Mouse (Mus musculus) G1E (cell line): Measurements from ENCODE around the gene Nup107. TPM values are rescaled to one million over a fixed set of nuclear protein-coding genes. Genes with fewer than 3 reads are reported as not detected.
"Not testable (repeated sequence)": the region's sequence is repeated elsewhere in the genome, so short reads cannot be mapped to it uniquely, and the experiment has no call there.

ENCODE experiments used
- ATAC-seq: 2 replicates; pipeline ENCODE4 v1.8.0; 2016; ENCODE audit warnings: mild to moderate bottlenecking; ENCODE audit not compliant: insufficient number of reproducible peaks, poor library complexity, low FRiP score, severe bottlenecking; ENCODE audit errors: extremely low read depth
- DNase-seq: peaks from one replicate; pipeline ENCODE4 v3.0.0; 2012; ENCODE audit warnings: low spot score
- H3K27me3 ChIP-seq: 2 replicates; pipeline ENCODE4 v1.6.1; 2012; ENCODE audit warnings: mild to moderate bottlenecking, low read length, inconsistent platforms; ENCODE audit not compliant: insufficient read depth
- H3K36me3 ChIP-seq: replicated peaks from 2 replicates; pipeline ENCODE3; 2012; ENCODE audit warnings: mild to moderate bottlenecking, inconsistent platforms
- H3K4me1 ChIP-seq: 2 replicates; pipeline ENCODE4 v1.6.1; 2012; ENCODE audit warnings: low read depth, low read length, inconsistent platforms, mixed read lengths; ENCODE audit not compliant: insufficient read depth
- H3K4me3 ChIP-seq: 2 replicates; pipeline ENCODE4 v1.5.1; 2012; ENCODE audit warnings: low read depth, mild to moderate bottlenecking, inconsistent platforms, low read length, moderate library complexity, mixed read lengths
- H3K9me3 ChIP-seq: replicated peaks from 2 replicates; pipeline ENCODE4 v1.6.1; 2012; ENCODE audit warnings: inconsistent platforms
- CTCF ChIP-seq: IDR thresholded peaks from 2 replicates; pipeline ENCODE4 v1.5.1; 2012; ENCODE audit warnings: low read depth, low read length, inconsistent platforms, mixed read lengths
- GATA1 ChIP-seq: IDR thresholded peaks from 2 replicates; pipeline ENCODE4 v1.6.1; 2012; ENCODE audit warnings: borderline replicate concordance, low read length, inconsistent platforms, mixed read lengths
- GATA2 ChIP-seq: IDR thresholded peaks from 2 replicates; pipeline ENCODE4 v1.6.1; 2012; ENCODE audit warnings: low read depth, low read length, inconsistent platforms, borderline replicate concordance
- POLR2AphosphoS5 ChIP-seq: IDR thresholded peaks from 2 replicates; pipeline ENCODE4 v1.6.1; 2012; ENCODE audit warnings: low read depth, low read length, inconsistent platforms; ENCODE audit not compliant: insufficient replicate concordance
- TAL1 ChIP-seq: conservative IDR thresholded peaks from 2 replicates; pipeline ENCODE4 v1.6.1; 2012; ENCODE audit warnings: low read depth, low read length, inconsistent platforms, mixed read lengths
- polyA plus RNA-seq: library from polyadenylated mRNA; stranded (reverse); fragments of >175 nt; gene quantifications from 2 replicates; pipeline ENCODE4 v1.2.3, GENCODE M21; 2012
- total RNA-seq, 2 experiments: library from RNA; stranded (forward) in 1 of 2; stranded (reverse) in 1 of 2; fragments of 200-1000 nt in 1 of 2; fragments of >200 nt in 1 of 2; fragmentation: Nextera tagmentation in 1 of 2; gene quantifications; 2 replicates each; pipeline ENCODE4 v1.2.3; 2014 to 2017

Nup107 gene
- total and polyA plus RNA-seq, 3 experiments, result 59.9 to 144 (median 130) TPM

DNA sequence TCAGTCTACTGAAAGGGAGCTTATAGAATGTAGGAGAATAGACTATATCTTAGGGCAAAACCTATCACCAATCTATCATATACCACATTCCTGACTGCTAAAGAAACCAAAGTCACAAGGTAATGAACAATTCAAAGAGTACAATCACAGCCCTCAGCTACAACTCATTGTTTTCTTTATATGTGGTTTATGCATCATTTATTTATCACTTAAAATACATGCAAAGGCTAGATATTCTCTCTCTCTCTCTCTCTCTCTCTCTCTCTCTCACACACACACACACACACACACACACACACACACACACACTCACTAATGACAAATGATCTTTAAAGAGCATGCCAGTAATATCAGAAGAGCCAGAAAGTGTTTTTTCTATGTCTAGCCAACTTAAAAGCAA lies 86.7 kb downstream of the Nup107 start:
- ATAC-seq, result no peak
- H3K27me3 ChIP-seq, result no peaks in the 10 kb centered on the region
- TF ChIP-seq POLR2AphosphoS5, result no peak
- no peak for TF ChIP-seq GATA1
- TF ChIP-seq GATA2, result no peak
- no peak for TF ChIP-seq CTCF
- TF ChIP-seq TAL1, result no peak
- H3K4me1 ChIP-seq, result peaks cover 23% of the 10 kb centered on the region
- peaks cover 69% of the 10 kb centered on the region for H3K36me3 ChIP-seq
- H3K4me3 ChIP-seq, result no peak overlapping the region
- no peaks in the 10 kb centered on the region for H3K9me3 ChIP-seq
- DNase-seq, result no peak

DNA sequence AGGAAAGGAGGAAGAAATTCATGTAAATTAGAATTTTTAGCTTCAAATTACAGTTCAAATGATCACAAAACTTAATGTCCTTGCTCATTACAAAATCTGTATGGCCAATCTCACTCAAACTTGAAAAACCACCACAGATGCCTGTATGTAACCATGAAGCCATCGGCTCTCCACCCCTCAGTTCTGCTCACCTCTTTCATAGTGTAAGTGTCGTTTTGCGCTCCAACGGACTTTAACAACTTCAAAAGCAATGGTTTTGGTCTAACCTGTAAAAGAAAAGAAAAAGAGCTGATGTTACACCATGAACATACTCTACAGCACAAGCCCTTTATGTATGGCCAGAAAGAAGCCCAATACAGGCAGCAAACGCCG lies 87.6 kb downstream of the Nup107 start:
- TF ChIP-seq POLR2AphosphoS5, result no peak
- TF ChIP-seq GATA2, result no peak
- TF ChIP-seq TAL1, result no peak
- TF ChIP-seq CTCF, result no peak
- Histone ChIP-seq H3K27me3 (no peaks in the 10 kb centered on the region), H3K4me1 (peaks cover 23% of the 10 kb centered on the region), H3K36me3 (peaks cover 78% of the 10 kb centered on the region), H3K4me3 (no peak overlapping the region), H3K9me3 (no peaks in the 10 kb centered on the region)
- no peak for DNase-seq
- ATAC-seq, result no peak

DNA sequence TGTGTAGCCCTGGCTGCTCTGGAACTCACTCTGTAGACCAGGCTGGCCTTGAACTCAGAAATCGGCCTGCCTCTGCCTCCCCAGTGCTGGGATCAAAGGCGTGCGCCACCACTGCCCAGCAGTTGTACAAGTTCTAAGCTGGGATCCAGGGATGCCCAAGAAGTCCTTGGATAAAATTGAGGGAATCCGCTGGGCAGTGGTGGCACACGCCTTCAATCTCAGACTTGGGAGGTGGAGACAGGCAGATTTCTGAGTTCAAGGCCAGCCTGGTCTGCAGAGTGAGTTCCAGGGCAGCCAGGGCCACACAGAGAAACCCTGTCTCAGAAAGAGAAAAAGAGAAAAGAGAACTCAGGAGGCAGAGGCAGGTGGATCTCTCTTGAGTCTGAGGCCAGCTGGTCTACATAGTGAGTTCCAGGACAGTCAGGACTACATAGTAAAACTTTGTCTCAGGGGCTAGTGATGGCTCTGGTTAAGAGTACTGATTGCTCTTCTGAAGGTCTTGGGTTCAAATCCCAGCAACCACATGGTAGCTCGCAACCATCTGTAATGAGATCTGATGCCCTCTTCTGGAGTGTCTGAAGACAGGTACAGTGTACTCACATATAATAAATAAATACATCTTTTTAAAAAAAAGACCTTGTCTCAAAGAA lies 88.1 kb downstream of the Nup107 start:
- not testable (repeated sequence) for H3K9me3 ChIP-seq, H3K4me3 ChIP-seq, H3K27me3 ChIP-seq, DNase-seq, ATAC-seq
- peaks cover 83% of the 10 kb centered on the region for H3K36me3 ChIP-seq
- H3K4me1 ChIP-seq, result peaks cover 23% of the 10 kb centered on the region

DNA sequence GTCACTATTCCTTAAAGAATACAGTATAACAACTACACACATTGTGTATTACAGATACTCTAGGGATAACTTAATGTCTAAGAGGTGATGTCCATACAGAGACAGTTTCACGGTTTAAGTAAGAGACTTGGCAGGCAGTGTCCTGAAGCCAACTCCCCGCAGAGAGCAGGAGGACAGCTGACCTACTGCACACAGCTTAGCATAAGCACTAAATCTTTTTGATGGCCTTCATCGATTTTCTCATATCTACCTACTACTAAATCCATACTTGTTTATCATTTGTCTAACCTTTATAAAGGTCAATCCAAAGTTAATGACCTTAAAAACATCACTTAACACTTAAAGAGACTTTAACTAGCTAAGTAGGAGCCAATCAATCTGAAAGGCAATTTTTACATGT lies 89.0 kb downstream of the Nup107 start:
- Histone ChIP-seq H3K36me3 (peaks cover 87% of the 10 kb centered on the region), H3K4me1 (peaks cover 19% of the 10 kb centered on the region), H3K4me3 (no peak overlapping the region), H3K27me3 (no peaks in the 10 kb centered on the region), H3K9me3 (no peaks in the 10 kb centered on the region)
- TF ChIP-seq GATA2, result no peak
- TF ChIP-seq GATA1, result no peak
- no peak for TF ChIP-seq CTCF
- no peak for TF ChIP-seq POLR2AphosphoS5
- no peak for TF ChIP-seq TAL1
- DNase-seq (no peak), ATAC-seq (no peak)

DNA sequence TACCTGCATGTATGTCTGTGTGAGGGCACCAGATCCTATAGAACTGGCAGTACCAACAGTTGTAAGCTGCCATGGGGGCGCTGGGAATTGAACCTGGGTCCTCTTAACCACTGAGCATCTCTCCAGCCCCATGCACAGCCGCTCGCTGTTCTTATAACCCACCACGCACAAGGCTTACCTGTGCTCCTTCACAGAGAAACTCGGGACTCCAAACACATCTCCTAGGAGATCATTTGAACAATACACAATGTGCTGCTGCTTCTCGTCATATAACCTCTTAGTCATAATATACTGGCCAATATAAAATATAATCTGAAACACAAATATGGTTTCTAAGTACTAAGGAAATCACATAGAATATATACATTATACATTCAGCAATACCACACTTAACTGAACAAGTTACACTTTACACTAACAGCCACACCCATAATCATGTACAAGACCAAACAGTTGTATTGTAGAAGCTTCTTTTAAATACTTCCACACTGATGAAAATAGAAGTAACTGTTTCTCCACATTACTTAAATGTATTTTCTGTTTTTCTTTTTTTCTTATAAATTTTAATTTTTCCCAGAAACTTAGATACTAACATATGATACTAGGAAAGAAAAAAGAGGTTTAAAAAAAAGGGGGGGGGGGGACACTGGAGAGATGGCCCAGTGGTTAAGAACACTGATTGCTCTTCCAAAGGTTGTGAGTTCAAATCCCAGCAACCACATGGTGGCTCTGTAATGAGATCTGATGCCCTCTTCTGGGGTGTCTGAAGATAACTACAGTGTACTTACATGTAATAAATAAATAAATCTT lies 90.3 kb downstream of the Nup107 start:
- H3K36me3 ChIP-seq, result peaks cover 91% of the 10 kb centered on the region
- no peak for TF ChIP-seq TAL1
- no peak for TF ChIP-seq POLR2AphosphoS5
- no peak for TF ChIP-seq GATA2
- no peak for TF ChIP-seq GATA1
- no peak for TF ChIP-seq CTCF
- no peaks in the 10 kb centered on the region for H3K27me3 ChIP-seq
- H3K4me1 ChIP-seq, result peaks cover 13% of the 10 kb centered on the region
- no peak overlapping the region for H3K4me3 ChIP-seq
- ATAC-seq, result no peak
- DNase-seq, result no peak
- H3K9me3 ChIP-seq, result no peaks in the 10 kb centered on the region

DNA sequence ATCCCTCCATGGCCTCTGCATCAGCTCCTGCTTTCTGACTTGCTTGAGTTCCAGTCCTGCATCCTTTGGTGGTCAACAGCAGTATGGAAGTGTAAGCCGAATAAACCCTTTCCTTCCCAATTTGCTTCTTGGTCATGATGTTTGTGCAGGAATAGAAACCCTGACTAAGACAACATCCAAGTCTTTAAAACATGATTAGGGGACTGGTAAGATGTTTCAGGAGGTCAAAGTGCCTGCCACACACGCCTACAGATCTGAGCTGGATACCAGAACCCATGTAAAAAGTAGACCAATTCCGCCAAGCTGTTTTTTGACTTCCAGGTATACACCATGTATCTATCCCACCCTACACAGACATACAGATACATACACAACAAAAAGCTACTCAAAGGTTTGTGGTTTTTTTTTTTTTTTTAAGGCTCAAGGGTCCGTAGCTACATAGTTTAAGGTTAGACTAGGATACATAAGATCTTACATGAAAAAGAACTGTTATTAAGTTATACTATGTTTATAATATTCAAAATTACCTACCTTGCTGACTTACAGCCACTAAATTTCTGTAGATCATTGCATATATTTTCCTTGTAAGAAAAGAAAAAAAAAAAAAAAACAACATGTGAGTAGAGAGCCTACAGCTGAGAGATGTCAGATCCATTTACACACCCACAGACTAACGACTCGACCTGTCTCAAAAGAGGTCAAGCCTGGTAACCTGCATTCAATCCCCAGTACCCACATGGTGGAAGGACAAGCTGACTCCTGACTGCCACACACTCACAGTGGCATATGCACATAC lies 91.3 kb downstream of the Nup107 start:
- DNase-seq (no peak), ATAC-seq (no peak)
- TF ChIP-seq POLR2AphosphoS5 (no peak), GATA1 (no peak), CTCF (no peak), GATA2 (no peak), TAL1 (no peak)
- Histone ChIP-seq H3K36me3 (peaks cover 91% of the 10 kb centered on the region), H3K4me1 (peaks cover 5% of the 10 kb centered on the region), H3K27me3 (no peaks in the 10 kb centered on the region), H3K9me3 (no peaks in the 10 kb centered on the region), H3K4me3 (no peak overlapping the region)

Other genes starting within 250 kb of the Nup107 start
- not detected in 2 replicates for gene Cpm, start 163.2 kb downstream of the Nup107 start, total RNA-seq (2014; fragmentation: Nextera tagmentation)
- gene Cpm, start 163.2 kb downstream of the Nup107 start, total RNA-seq (2017), result 0.06 and 0.27 TPM in 2 replicates
- not detected in 2 replicates for gene Cpm, start 163.2 kb downstream of the Nup107 start, polyA plus RNA-seq
- gene Mdm2, start 81.9 kb downstream of the Nup107 start, total RNA-seq (2014; fragmentation: Nextera tagmentation), result 153 and 177 TPM in 2 replicates
- 82.9 and 97.1 TPM in 2 replicates for gene Mdm2, start 81.9 kb downstream of the Nup107 start, total RNA-seq (2017)
- 37.8 and 41.3 TPM in 2 replicates for gene Mdm2, start 81.9 kb downstream of the Nup107 start, polyA plus RNA-seq
- gene Slc35e3, start 46.3 kb downstream of the Nup107 start, total RNA-seq (2014; fragmentation: Nextera tagmentation), result 7.9 and 10.9 TPM in 2 replicates
- gene Slc35e3, start 46.3 kb downstream of the Nup107 start, total RNA-seq (2017), result 3.5 and 3.9 TPM in 2 replicates
- gene Slc35e3, start 46.3 kb downstream of the Nup107 start, polyA plus RNA-seq, result 1.5 and 2.2 TPM in 2 replicates
- gene Rap1b, start 53.3 kb upstream of the Nup107 start, total RNA-seq (2014; fragmentation: Nextera tagmentation), result 112 and 121 TPM in 2 replicates
- gene Rap1b, start 53.3 kb upstream of the Nup107 start, total RNA-seq (2017), result 64.2 and 73.1 TPM in 2 replicates
- gene Rap1b, start 53.3 kb upstream of the Nup107 start, polyA plus RNA-seq, result 23.4 and 25.8 TPM in 2 replicates